Mouse (Mus musculus): Measurements from ENCODE around the gene Hao1.

DNA sequence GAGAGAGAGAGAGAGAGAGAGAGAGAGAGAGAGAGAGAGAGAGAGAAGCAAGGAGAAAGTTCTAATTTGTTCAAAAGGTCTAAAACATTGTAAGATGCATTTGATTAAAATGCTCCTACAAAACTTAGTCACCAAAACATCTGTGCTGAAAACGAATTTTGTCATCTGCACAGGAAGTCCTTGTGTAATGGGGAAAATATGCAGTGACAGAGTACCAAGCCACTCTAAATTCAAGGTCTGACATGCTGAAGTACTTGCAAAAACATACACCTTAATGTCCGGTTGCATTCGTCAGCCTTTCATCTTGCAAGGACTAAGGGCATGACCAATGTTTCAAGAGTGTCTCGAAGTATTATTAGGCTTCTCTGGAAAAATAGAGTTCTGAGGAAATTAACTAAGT lies 15.7 kb downstream of the Hao1 start:
- no peak for TF ChIP-seq GATA1 (IDR thresholded peaks at IDR 0.05; ENCODE audit: borderline replicate concordance, low read length)
- TF ChIP-seq FLI1 (IDR thresholded peaks at IDR 0.05; ENCODE audit: low read length) = no peak
